Mouse (Mus musculus): ENCODE results near the gene Eno4. TPM values are rescaled to one million over a fixed set of nuclear protein-coding genes. Genes with fewer than 3 reads are reported as not detected.
A peak's percentile ranks its signal among the peaks of the same experiment; 100 is the strongest.

Gene Eno4
- total RNA-seq, 2 experiments from 2014 or later = not detected

GRCm38 (mm10) chr19:58970826-58971225, 27.6 kb downstream of the Eno4 start:
- no peak for DNase-seq (ENCODE audit: low spot score)

GRCm38 (mm10) chr19:58974126-58974525, 30.9 kb downstream of the Eno4 start:
- no peak for DNase-seq (ENCODE audit: low spot score)

- DNase-seq (ENCODE audit: low spot score) = no peak
These were observed 32.1 kb downstream of the Eno4 start for GRCm38 (mm10) chr19:58975216-58975863.

GRCm38 (mm10) chr19:58978401-58979171, 35.4 kb downstream of the Eno4 start:
- DNase-seq (ENCODE audit: low spot score) = no peak

DNA sequence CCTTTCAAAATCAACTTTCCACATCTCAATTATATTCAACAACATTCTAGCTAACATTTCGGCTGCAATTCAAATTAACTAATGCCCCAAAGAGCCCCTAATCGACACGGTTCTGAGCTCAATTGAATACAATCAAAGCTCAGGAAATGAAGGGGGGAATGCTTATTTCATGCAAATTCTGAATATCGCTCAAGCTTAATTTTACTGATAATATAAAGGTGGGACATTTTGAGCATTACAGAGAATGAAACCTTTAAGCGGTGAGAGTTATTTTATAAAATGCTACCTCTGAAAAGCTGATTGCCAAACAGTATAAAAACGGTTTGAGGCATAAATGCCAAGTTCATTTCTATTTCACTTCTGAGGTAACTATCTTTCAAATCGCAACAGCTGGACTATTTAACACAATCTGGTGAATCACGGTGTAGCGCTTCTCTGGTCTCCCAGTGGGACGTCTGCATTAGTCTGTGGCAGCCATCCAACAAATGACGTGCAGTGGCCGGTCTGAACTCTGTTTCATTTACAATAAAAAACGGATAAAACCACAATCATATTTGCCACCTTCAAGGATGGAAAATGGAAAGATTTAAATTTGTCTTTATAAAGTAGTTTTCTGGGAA, 36.3 kb downstream of the Eno4 start:
- peak; percentile 43 for DNase-seq (ENCODE audit: low spot score)

DNA sequence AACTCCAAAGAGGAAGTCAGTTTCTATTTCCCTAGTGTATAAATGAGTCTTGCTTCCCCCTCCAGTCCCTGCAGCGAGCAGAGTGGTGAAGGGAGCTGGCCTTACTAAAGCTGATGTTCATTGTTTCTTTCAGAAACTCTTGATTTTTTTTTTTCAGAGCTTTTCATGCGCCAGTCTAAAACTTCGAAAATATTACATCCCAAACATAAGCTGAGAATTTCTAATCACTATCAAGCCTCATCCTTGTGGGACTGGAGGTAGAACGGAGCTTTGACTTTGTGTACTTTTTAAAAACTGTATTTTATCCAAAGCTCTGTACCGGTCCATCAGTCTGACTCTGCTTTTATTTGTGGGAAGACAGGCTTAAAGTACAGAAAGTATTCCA, 36.8 kb downstream of the Eno4 start:
- DNase-seq (ENCODE audit: low spot score) = no peak

DNA sequence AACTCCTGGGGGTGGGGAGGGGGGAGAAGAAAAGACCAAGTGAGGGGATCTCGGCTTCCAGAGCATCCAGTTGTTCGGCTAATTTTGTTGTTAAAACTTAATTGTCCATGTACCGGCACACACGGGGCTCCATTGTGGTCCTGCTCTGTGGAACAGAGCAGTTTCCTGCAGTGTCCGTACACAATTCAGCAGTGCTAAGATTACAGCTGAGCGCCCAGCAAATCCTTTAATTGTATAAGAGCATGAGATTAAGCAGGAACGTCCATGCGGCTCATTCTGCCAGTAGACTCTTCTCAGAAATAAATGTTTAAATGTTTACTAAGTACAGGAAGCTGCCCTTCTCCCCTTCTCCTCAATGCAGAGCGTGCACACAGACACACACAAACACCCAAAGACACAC, 38.3 kb downstream of the Eno4 start:
- DNase-seq (ENCODE audit: low spot score) = no peak

GRCm38 (mm10) chr19:59002827-59003226, 59.6 kb downstream of the Eno4 start:
- DNase-seq (ENCODE audit: low spot score) = no peak

GRCm38 (mm10) chr19:59006577-59007340, 63.5 kb downstream of the Eno4 start:
- DNase-seq (ENCODE audit: low spot score) = no peak

DNA sequence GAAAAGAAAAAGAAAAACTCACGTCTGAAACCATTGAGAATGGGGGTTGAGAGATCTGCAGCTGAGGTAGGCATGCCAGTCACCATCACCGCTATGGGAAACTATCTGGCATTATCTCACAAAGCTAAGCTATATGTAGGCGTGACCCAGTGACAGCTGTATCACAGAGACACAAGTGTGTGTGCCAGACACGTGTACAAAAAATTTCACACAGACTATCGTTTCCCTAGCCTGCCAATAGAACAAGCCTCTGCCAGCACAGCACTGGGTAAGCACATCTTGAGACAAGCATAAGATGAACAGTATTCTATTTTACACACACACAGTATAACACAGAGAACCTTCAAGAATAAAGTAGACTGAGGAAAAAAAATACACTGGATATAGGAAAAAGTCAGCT, 67.6 kb downstream of the Eno4 start:
- no peak for DNase-seq (ENCODE audit: low spot score)

Small RNA genes within 50 kb of the gene (microRNA-seq; reads per million reads assigned to microRNA genes)
- 5.5 reads per million, percentile 12 among the genes with 10 or more reads in this experiment for gene Mir3086

Other genes with a start within 250 kb of the Eno4 start
- gene Pnliprp1, start 214.5 kb upstream of the Eno4 start, total RNA-seq (2021) = under 1 TPM in 1 of 2 experiments, not detected in 1; 0.71 TPM
- not detected for gene Pnliprp2, start 183.7 kb upstream of the Eno4 start, total RNA-seq (2021)
- gene 1700019N19Rik, start 149.0 kb upstream of the Eno4 start, total RNA-seq (2021) = not detected
- 1 to 10 TPM; 4.3 to 4.7 TPM for gene Hspa12a, start 229 bp downstream of the Eno4 start, total RNA-seq (2021)
- gene Shtn1, start 132.7 kb downstream of the Eno4 start, total RNA-seq (2021) = under 1 TPM; 0.66 to 0.95 TPM
- gene Vax1, start 226.6 kb downstream of the Eno4 start, total RNA-seq (2021) = not detected

Data from gastrocnemius, adult 18-20 months (tissue).